Mouse (Mus musculus) lung, postnatal 10 days (tissue): ENCODE measurements around the gene Pms1.

Experiments
- DNase-seq: peaks from one replicate; pipeline ENCODE4 v3.0.0; 2021

Pms1 gene

GRCm38 (mm10) chr1:53194536-53194935 lies 102.3 kb downstream of the Pms1 start:
- DNase-seq: no peak

- no peak for DNase-seq
Observed at GRCm38 (mm10) chr1:53191234-53191633, 105.6 kb downstream of the Pms1 start.

- no peak for DNase-seq
Observed at GRCm38 (mm10) chr1:53189620-53190019, 107.2 kb downstream of the Pms1 start.

GRCm38 (mm10) chr1:53187536-53187935 lies 109.3 kb downstream of the Pms1 start, which contains the start of gene 1700019A02Rik:
Gene 1700019A02Rik (minus strand): TSS chr1:53187636.
- no peak for DNase-seq

- no peak for DNase-seq
Observed at GRCm38 (mm10) chr1:53186301-53186700, 110.5 kb downstream of the Pms1 start.

- DNase-seq: no peak
Observed at GRCm38 (mm10) chr1:53157715-53158114, 139.1 kb downstream of the Pms1 start.
